Mouse (Mus musculus) 3T3-L1 (cell line): ENCODE measurements around the gene Gm49333.
A peak's percentile ranks its signal among the peaks of the same experiment; 100 is the strongest.
"Not testable (repeated sequence)": the region's sequence is repeated elsewhere in the genome, so short reads cannot be mapped to it uniquely, and the experiment has no call there.

ENCODE experiments used
- DNase-seq: peaks from one replicate; pipeline ENCODE4 v3.0.0-alpha.2; 2015; ENCODE audit warnings: low read depth, low spot score

Gm49333 gene

DNA sequence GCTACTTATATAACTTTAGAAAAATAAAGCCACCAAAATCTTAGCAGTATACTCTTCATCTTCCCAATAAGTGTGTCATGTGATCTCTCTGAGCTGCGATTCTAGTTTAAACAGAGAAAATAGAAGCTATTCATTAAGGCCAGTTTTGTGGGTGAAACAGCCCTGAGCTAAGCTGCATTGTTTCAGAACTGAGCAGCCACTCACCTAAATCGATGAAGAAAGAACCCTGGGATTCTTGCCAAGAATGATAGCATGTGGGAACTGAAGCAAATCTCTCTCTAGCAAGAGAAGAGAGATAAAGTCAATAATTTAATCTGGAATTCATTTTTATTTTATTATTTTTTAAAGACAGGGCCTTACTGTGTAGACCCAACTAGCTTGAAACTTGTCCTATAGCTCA, 11.8 kb downstream of the Gm49333 start:
- peak; percentile 17 for DNase-seq

GRCm38 (mm10) chr16:20628871-20629391, 17.5 kb downstream of the Gm49333 start:
- DNase-seq: no peak

DNA sequence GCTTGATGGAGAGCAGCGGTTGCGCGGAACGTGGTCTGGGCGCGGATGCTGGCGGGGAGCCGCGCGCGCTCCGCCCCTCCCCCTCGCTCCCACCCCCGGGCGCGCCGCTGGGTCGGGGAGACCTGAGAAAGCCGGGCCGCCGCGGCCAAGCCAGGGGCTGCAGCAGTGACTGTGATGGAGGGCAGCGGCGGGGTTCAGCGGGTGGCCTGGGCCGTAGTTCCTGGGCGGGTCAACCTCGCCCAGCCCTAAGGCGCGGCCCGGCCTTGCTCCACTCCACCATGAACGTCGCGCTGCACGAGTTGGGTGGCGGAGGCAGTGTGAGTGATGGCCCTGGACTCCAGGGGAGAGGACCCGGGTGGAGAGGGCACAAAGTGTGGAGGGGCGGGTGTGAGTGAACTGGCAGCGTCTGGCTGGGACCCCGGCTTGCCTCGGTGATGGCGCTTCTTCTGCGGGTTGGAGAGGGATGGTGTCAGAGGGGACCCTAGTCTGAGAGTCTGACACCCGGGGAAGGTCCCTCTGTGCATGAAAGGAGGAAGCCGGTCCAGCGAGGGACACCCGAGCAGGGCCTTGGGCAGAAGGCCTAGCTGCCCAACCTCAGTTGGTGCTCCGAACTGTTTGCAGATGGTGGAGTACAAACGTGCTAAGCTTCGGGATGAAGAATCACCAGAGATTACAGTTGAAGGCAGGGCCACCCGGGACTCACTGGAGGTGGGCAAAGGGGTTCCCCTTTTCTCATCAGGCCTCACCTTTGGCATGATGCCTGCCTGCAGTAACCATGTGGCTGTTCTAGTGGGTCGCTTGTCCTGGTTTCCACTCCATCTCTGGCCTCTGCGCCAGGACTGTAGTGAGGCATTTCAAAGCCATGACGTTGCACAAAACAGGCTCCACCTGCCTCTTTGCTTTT, 18.6 kb downstream of the Gm49333 start, which contains the start of gene Ece2:
Ece2 (plus strand) TSS at position 98 of the 904 bp plus-strand sequence.
- peak; percentile 34 for DNase-seq

GRCm38 (mm10) chr16:20637410-20637809, 26.0 kb downstream of the Gm49333 start:
- no peak for DNase-seq

DNA sequence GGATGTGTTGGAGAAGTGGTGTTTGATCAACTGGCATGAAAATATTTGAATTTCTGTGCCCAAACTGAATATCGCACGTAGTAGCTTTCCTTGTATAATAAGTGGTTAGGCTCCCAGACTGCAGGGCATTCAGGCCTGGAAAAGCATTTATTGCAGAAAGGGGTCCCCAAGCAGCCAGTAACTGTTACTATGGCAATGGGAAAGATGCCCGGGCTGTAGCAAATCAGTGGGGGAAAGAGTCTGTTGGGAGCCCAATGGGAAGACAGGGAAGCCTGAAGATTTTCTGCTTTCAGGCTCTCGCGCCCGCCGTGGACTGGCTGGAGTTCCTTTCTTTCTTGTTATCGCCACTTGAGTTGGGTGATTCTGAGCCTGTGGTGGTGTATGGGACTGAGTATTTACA, 27.0 kb downstream of the Gm49333 start:
- no peak for DNase-seq

- peak; percentile 79 for DNase-seq
Observed at GRCm38 (mm10) chr16:20642161-20642560, 30.8 kb downstream of the Gm49333 start.

GRCm38 (mm10) chr16:20643911-20644310, 32.5 kb downstream of the Gm49333 start:
- DNase-seq: no peak

DNA sequence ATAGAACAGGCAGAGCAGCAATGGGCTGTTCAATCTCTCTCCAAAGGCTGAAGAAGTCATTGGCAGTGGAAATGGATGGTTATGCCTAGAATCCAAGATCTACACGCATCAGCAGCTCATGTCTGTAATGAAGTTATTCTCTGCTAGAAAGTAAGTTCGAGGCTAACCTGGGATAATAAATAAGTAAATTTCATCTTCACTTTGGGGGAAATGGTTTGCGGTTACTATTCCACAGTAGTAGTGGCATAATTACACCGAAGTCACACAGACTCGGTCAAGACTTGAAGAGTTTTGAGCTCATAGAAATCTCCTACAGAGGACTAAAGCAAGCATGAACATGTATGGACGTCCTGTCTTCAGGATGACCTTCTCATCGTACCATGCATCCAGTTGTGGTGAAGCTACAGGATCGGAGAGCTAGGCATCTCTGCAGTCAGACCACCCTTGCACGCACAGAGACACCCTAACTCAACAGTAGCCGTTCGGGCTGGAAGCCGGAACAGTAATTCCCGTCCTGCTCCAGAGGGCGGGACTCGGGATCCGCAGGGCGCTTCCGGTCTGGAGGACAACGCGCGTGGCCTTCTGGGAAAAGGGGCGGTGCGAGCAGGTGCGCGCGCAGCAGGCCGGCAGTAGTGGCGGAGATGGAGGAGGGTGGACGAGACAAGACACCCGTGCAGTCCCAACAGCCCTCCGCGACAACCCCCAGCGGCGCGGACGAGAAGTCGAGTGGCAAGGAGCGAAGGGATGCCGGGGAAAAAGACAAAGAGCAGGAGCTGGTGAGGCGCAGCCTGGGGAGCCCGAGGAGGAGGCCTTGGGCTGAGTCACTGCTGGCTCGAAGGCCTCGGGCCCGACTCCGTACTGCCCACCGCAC, 39.9 kb downstream of the Gm49333 start, which contains the start of gene Psmd2:
Psmd2 (plus strand) TSS at position 577 of the 871 bp plus-strand sequence.
- peak; percentile 97 for DNase-seq

DNA sequence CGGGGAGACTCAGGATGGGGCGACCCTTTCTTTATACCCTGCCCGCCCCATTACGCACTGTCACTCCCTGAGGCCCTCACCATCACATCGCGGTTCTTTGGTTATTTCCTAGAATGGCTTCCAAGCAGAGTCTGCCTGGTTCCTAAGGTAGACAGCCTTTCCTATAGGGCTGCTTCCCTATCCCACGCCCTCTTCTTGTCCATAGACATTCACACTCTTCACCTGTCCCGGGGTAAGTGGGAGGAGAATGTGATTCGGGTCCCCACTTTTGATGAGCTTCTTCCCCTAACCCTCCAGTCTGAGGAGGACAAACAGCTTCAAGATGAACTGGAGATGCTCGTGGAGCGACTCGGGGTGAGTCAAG, 40.5 kb downstream of the Gm49333 start:
- no peak for DNase-seq

DNA sequence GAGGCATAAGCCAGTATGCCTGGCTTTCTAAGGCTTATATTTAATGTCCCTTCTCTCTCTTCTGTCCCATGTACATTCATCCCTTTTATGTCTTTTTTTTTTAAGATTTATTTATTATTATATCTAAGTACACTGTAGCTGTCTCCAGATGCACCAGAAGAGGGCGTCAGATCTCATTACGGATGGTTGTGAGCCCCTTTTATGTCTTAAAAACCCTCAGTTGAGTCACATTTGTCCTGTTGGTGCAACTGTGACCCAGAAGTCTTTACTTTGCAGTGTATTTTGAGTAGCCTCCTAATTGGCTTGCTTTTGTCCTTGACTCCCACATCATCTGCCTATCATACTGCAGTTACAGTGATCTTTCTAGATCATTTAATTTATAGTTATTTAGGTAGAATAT, 41.9 kb downstream of the Gm49333 start:
- DNase-seq: peak; percentile 36

DNA sequence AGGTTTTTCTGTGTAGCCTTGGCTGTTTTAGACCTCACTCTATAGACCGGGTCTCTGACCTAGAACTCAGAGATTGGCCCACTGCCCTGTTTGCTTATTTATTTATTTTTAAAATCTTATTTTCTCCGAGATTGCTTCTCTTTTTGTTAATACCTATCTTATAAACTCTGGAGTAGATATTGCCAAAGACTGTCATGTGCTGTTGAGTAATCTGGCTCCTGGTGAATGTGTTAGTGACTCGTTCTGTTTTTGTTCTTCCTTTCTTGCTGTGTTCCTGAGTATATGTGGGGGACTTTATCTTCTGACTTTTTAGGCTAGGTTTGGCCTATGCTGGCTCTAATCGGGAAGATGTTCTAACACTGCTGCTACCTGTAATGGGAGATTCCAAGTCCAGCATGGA, 46.3 kb downstream of the Gm49333 start:
- peak; percentile 59 for DNase-seq

GRCm38 (mm10) chr16:20668013-20668412, 56.6 kb downstream of the Gm49333 start, which contains the start of gene Eif4g1:
Gene Eif4g1 (plus strand): TSS chr16:20668313.
- not testable (repeated sequence) for DNase-seq

- DNase-seq: no peak
Observed at GRCm38 (mm10) chr16:20670291-20670690, 58.9 kb downstream of the Gm49333 start.

- no peak for DNase-seq
Observed at GRCm38 (mm10) chr16:20671886-20672285, 60.5 kb downstream of the Gm49333 start.

DNA sequence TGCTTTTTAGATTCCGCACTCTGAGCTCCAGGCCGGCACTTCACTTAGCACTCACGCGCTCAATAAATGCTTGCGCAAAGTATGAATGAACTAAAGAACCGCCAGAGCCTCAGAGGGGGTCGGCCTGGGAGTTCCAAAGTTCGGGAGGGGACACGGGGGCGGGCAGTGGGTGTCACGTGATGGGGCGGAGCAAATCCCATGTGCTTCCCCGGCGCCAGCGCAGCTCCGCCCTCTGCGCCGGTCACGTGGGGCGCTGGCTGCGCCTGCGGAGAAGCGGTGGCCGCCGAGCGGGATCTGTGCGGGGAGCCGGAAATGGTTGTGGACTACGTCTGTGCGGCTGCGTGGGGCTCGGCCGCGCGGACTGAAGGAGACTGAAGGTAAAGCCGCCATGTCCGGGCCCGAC, 61.1 kb downstream of the Gm49333 start:
- DNase-seq: peak; percentile 95

- peak; percentile 52 for DNase-seq
Observed at GRCm38 (mm10) chr16:20672965-20673705, 61.7 kb downstream of the Gm49333 start.

GRCm38 (mm10) chr16:20673706-20674303, 62.4 kb downstream of the Gm49333 start:
- peak; percentile 60 for DNase-seq

- no peak for DNase-seq
Observed at GRCm38 (mm10) chr16:20675213-20675612, 63.8 kb downstream of the Gm49333 start.

- peak; percentile 71 for DNase-seq
Observed at GRCm38 (mm10) chr16:20676702-20677101, 65.3 kb downstream of the Gm49333 start.

GRCm38 (mm10) chr16:20677380-20677779, 66.0 kb downstream of the Gm49333 start:
- peak; percentile 45 for DNase-seq
